Mouse (Mus musculus) embryonic facial prominence, embryonic 14.5 days (tissue): ENCODE measurements around the gene Upp2. TPM values are rescaled to one million over a fixed set of nuclear protein-coding genes. Genes with fewer than 3 reads are reported as not detected.
A peak's percentile ranks its signal among the peaks of the same experiment; 100 is the strongest.

ENCODE experiments used
- ATAC-seq: fragments of 200-750 bp; cut with Nextera tagmentation; 2 replicates; pipeline ENCODE4 v1.8.0; 2017; ENCODE audit warnings: low read depth, moderate number of reproducible peaks, moderate TSS enrichment
- DNase-seq: peaks from one replicate; pipeline ENCODE4 v3.0.0-alpha.2; 2015; ENCODE audit warnings: low spot score
- H3K27ac ChIP-seq: fragments of 300-500 bp; sonication (generic); replicated peaks from 2 replicates; pipeline ENCODE4 v1.5.1; 2014; ENCODE audit warnings: low read depth, mild to moderate bottlenecking, low read length, moderate library complexity
- H3K27me3 ChIP-seq: fragments of 300-500 bp; sonication (generic); replicated peaks from 2 replicates; pipeline ENCODE4 v1.6.1; 2014; ENCODE audit warnings: low read length; ENCODE audit not compliant: control insufficient read depth, insufficient read depth
- H3K36me3 ChIP-seq: fragments of 300-500 bp; sonication (generic); 2 replicates; pipeline ENCODE4 v1.6.1; 2014; ENCODE audit warnings: low read length, mixed read lengths; ENCODE audit not compliant: control insufficient read depth, insufficient read depth
- H3K4me1 ChIP-seq: fragments of 300-500 bp; sonication (generic); 2 replicates; pipeline ENCODE4 v1.6.1; 2014; ENCODE audit warnings: antibody characterized with exemption, low read length; ENCODE audit not compliant: control insufficient read depth, insufficient read depth
- H3K4me2 ChIP-seq: fragments of 300-500 bp; sonication (generic); 2 replicates; pipeline ENCODE4 v1.6.1; 2014; ENCODE audit warnings: low read depth, mild to moderate bottlenecking, low read length, moderate library complexity, mixed read lengths
- H3K4me3 ChIP-seq: fragments of 300-500 bp; sonication (generic); 2 replicates; pipeline ENCODE4 v1.5.1; 2014; ENCODE audit warnings: low read depth, mild to moderate bottlenecking, low read length
- H3K9ac ChIP-seq: fragments of 300-500 bp; sonication (generic); 2 replicates; pipeline ENCODE4 v1.6.1; 2014; ENCODE audit warnings: low read depth, mild to moderate bottlenecking, low read length, moderate library complexity, mixed read lengths
- H3K9me3 ChIP-seq: fragments of 300-500 bp; sonication (generic); 2 replicates; pipeline ENCODE4 v1.6.1; 2016; ENCODE audit warnings: low read length; ENCODE audit not compliant: control insufficient read depth
- WGBS: fragments of 180-500 bp; shearing (Covaris S2); extraction: QIAGEN DNeasy Blood & Tissue Kit; methylation state at CpG from one replicate; pipeline ENCODE4 v1.1.7; 2014; 5-methylcytosine and 5-hydroxymethylcytosine counted together
- polyA plus RNA-seq: library from polyadenylated mRNA; unstranded; fragments of >200 nt; fragmentation: Nextera tagmentation; extraction: Ambion mirVana; gene quantifications from 2 replicates; pipeline ENCODE4 v1.2.1, GENCODE M21; 2014

Gene Upp2
- 8.5 and 8.7 TPM in 2 replicates for polyA plus RNA-seq

- H3K9me3 ChIP-seq = no peaks in the 10 kb centered on the region
- no peaks in the 10 kb centered on the region for H3K27me3 ChIP-seq
- ATAC-seq (peak; percentile 97), DNase-seq (peak; percentile 97)
- H3K36me3 ChIP-seq = no peaks in the 10 kb centered on the region
- peak within 1 kb of the TSS; percentile 84 for H3K4me3 ChIP-seq
- peak within 1 kb of the TSS; percentile 99 for H3K27ac ChIP-seq
- peaks cover 34% of the 10 kb centered on the region for H3K4me1 ChIP-seq
- peak within 1 kb of the TSS; percentile 61 for H3K4me2 ChIP-seq
- peak within 1 kb of the TSS; percentile 94 for H3K9ac ChIP-seq
- 10% methylated on average over 4 of the region's 80 CpGs for WGBS
These were observed at the start of gene Upp2, which contains the start of gene Acvr1 for GRCm38 (mm10) chr2:58567066-58567810. Upp2 (plus strand) TSS chr2:58567298. Acvr1 (minus strand) TSS chr2:58567157.

DNA sequence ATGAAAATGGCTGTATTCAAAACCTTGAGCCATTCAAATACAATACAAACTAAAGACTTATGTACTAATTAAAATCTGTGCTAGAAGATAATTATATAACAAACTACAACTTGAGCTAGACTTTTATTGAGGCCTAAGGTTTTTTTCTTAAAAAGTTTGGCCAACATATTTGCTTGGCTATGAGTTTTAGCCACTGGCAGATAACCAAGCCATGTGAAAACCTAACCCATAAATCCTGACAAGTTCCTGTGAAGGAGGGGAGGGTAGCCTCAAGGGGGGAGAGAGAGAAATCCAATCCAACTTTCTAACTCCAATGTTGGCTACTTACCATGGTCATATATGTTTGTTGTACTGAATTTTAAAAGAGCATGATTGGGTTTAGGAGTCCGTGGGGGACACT, 48.6 kb upstream of the Upp2 start:
- ATAC-seq = no peak
- WGBS = 62% methylated on average over 1 of the region's 1 CpGs

DNA sequence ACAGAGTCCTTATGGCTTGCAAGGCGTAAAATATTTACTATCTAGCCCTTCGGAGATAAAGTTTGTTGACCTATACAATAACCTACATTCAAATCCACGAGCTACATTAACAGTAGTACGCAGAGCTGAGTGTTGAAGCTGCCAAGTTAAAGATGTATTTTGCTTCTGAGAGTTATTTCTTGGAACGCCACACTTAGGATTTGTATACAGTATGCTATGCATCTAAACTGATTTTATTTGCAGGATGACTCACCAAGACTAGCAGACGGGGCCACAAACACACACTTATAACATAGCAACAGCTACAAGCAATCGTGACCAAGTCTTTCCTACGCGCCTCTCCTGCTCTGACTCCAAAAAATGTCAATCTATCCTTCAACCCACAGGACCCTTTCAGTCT, 46.4 kb upstream of the Upp2 start:
- H3K27me3 ChIP-seq = no peaks in the 10 kb centered on the region
- H3K9ac ChIP-seq = no peak overlapping the region
- no peak; the same call in 1 of the 2 replicates for ATAC-seq
- WGBS = 90% methylated on average over 9 of the region's 9 CpGs
- H3K4me2 ChIP-seq = no peak overlapping the region
- H3K4me1 ChIP-seq = peaks cover 46% of the 10 kb centered on the region
- H3K36me3 ChIP-seq = no peaks in the 10 kb centered on the region
- DNase-seq = no peak
- H3K9me3 ChIP-seq = no peaks in the 10 kb centered on the region
- no peak overlapping the region for H3K27ac ChIP-seq
- no peak overlapping the region for H3K4me3 ChIP-seq

More for the DNA sequence above, 48.6 kb upstream of the Upp2 start:
- Histone ChIP-seq H3K27me3 (no peaks in the 10 kb centered on the region), H3K9me3 (no peaks in the 10 kb centered on the region), H3K4me3 (no peak overlapping the region), H3K36me3 (no peaks in the 10 kb centered on the region), H3K4me1 (peaks cover 42% of the 10 kb centered on the region), H3K4me2 (no peak overlapping the region), H3K9ac (no peak overlapping the region), H3K27ac (no peak overlapping the region)
- no peak for DNase-seq

GRCm38 (mm10) chr2:58521621-58522020, 45.5 kb upstream of the Upp2 start:
- Histone ChIP-seq H3K4me2 (no peak overlapping the region), H3K9ac (no peak overlapping the region), H3K9me3 (no peaks in the 10 kb centered on the region), H3K27ac (no peak overlapping the region), H3K4me1 (peaks cover 38% of the 10 kb centered on the region), H3K36me3 (no peaks in the 10 kb centered on the region), H3K27me3 (no peaks in the 10 kb centered on the region), H3K4me3 (no peak overlapping the region)
- DNase-seq (no peak), ATAC-seq (no peak)
- WGBS = 83% methylated on average over 6 of the region's 6 CpGs

- Histone ChIP-seq H3K9me3 (no peaks in the 10 kb centered on the region), H3K27me3 (no peaks in the 10 kb centered on the region), H3K36me3 (no peaks in the 10 kb centered on the region), H3K9ac (no peak overlapping the region), H3K4me2 (no peak overlapping the region), H3K4me3 (no peak overlapping the region), H3K27ac (no peak overlapping the region), H3K4me1 (peaks cover 34% of the 10 kb centered on the region)
- no peak for ATAC-seq
- WGBS = 72% methylated on average over 12 of the region's 12 CpGs
- DNase-seq = no peak
These were observed 44.0 kb upstream of the Upp2 start for GRCm38 (mm10) chr2:58523097-58523496.

DNA sequence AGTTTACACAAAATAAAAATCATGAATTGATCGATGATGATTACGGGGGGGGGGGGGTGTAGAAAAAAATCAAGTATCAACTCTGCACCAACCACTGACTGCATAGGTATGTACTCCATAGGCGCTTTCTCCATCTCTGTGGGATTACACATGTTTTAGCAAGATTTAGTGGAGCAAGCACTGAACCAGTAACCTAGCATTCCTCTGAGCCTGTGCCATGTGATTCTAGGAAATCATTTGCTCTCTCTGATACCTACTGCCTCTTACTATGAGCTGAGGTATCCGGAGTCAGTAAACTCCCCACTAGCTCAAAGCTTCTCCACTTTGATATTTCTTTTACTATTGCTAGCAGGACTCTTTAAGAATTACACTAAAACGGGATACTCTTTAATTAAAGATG, 43.2 kb upstream of the Upp2 start:
- Histone ChIP-seq H3K9me3 (no peaks in the 10 kb centered on the region), H3K27me3 (no peaks in the 10 kb centered on the region), H3K9ac (no peak overlapping the region), H3K36me3 (no peaks in the 10 kb centered on the region), H3K27ac (no peak overlapping the region), H3K4me3 (no peak overlapping the region), H3K4me1 (peaks cover 33% of the 10 kb centered on the region), H3K4me2 (no peak overlapping the region)
- DNase-seq (no peak), ATAC-seq (no peak)
- WGBS = 89% methylated on average over 5 of the region's 5 CpGs

DNA sequence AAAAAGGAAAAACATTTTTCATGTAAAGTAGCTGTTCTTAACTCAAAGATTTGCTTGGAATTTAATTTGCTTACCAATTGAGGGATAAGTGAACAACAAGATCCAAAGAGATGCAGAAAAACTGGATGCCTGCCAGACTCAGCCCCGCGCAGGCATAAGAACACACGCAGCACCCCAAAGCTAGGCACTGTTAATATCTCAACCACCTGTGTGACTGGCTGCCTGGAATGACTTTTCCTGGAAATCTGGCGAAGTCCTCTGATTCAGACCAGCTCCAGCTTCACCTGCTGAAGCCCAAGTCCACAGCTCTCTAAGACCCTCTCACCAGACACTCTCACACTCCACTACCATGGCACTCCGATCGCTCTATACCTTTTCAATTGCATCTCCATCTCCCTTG, 42.7 kb upstream of the Upp2 start:
- DNase-seq = no peak
- Histone ChIP-seq H3K4me3 (no peak overlapping the region), H3K36me3 (no peaks in the 10 kb centered on the region), H3K27ac (no peak overlapping the region), H3K9me3 (no peaks in the 10 kb centered on the region), H3K9ac (no peak overlapping the region), H3K27me3 (no peaks in the 10 kb centered on the region), H3K4me2 (no peak overlapping the region), H3K4me1 (peaks cover 35% of the 10 kb centered on the region)
- no peak for ATAC-seq
- WGBS = 75% methylated on average over 6 of the region's 6 CpGs

GRCm38 (mm10) chr2:58527786-58528185, 39.3 kb upstream of the Upp2 start:
- WGBS = 86% methylated on average over 3 of the region's 3 CpGs
- Histone ChIP-seq H3K4me1 (peaks cover 36% of the 10 kb centered on the region), H3K27ac (no peak overlapping the region), H3K4me2 (no peak overlapping the region), H3K27me3 (no peaks in the 10 kb centered on the region), H3K9me3 (no peaks in the 10 kb centered on the region), H3K9ac (no peak overlapping the region), H3K4me3 (no peak overlapping the region), H3K36me3 (no peaks in the 10 kb centered on the region)
- ATAC-seq = no peak
- DNase-seq = no peak

DNA sequence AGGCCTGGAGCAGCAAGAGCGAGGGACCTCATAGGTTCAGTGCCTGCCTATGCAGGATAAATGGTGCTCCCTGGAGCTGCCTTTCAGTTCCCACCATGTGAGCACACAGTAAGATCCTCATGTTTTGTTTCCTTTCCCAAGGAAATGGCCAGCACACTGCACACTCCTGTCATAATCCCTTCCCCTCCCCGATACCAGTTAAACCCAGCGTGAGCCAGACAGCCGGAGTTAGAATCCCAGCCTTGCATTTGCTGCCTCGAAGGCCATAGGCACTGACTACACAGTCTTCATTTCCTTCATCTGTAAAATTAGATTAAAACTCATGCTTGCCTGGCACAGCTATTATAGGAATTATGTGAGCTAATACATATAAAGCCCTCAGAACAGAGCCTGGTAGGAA, 37.7 kb upstream of the Upp2 start:
- Histone ChIP-seq H3K4me3 (no peak overlapping the region), H3K27ac (no peak overlapping the region), H3K36me3 (no peaks in the 10 kb centered on the region), H3K4me2 (no peak overlapping the region), H3K27me3 (no peaks in the 10 kb centered on the region), H3K4me1 (peaks cover 44% of the 10 kb centered on the region), H3K9me3 (no peaks in the 10 kb centered on the region), H3K9ac (no peak overlapping the region)
- ATAC-seq (no peak), DNase-seq (no peak)
- WGBS = 75% methylated on average over 5 of the region's 5 CpGs
